Mouse (Mus musculus) liver, embryonic 14.5 days (tissue): ENCODE results near the gene Draxin. TPM values are rescaled to one million over a fixed set of nuclear protein-coding genes. Genes with fewer than 3 reads are reported as not detected.
A peak's percentile ranks its signal among the peaks of the same experiment; 100 is the strongest.

ENCODE experiments used
- ATAC-seq: fragments of 200-750 bp; cut with Nextera tagmentation; 2 replicates; pipeline ENCODE4 v1.8.0; 2017; ENCODE audit warnings: moderate number of reproducible peaks, mild to moderate bottlenecking, moderate library complexity; ENCODE audit not compliant: insufficient read depth
- DNase-seq, 3 experiments: peaks; one replicate each; pipeline ENCODE4 v3.0.0-alpha.2; 2012 to 2013; ENCODE audit warnings: low read depth in 3 of 3, low spot score in 3 of 3
- H3K27ac ChIP-seq: fragments of 300-500 bp; sonication (generic); 2 replicates; pipeline ENCODE4 v1.5.1; 2014; ENCODE audit warnings: moderate library complexity, mild to moderate bottlenecking, control low read depth, inconsistent platforms
- H3K27me3 ChIP-seq: fragments of 300-500 bp; sonication (generic); 2 replicates; pipeline ENCODE4 v1.6.1; 2014; ENCODE audit warnings: mild to moderate bottlenecking, low read length, moderate library complexity; ENCODE audit not compliant: control insufficient read depth, insufficient read depth
- H3K36me3 ChIP-seq: fragments of 300-500 bp; sonication (generic); replicated peaks from 2 replicates; pipeline ENCODE4 v1.6.1; 2014; ENCODE audit warnings: low read depth; ENCODE audit not compliant: control insufficient read depth, insufficient read depth
- H3K4me1 ChIP-seq, 2 experiments: fragments of 200-500 bp in 1 of 2; fragments of 300-500 bp in 1 of 2; sonication (generic) in 1 of 2; replicated peaks; 2 replicates each; pipeline ENCODE4 v1.6.1; 2012 to 2014; ENCODE audit warnings: antibody characterized with exemption in 1 of 2, inconsistent platforms in 1 of 2, low read length in 1 of 2; ENCODE audit not compliant: control insufficient read depth in 2 of 2, insufficient read depth in 2 of 2
- H3K4me2 ChIP-seq: fragments of 300-500 bp; sonication (generic); 2 replicates; pipeline ENCODE4 v1.6.1; 2014; ENCODE audit warnings: low read depth, mild to moderate bottlenecking, control low read depth, moderate library complexity
- H3K4me3 ChIP-seq, 2 experiments: fragments of 200-500 bp in 1 of 2; fragments of 300-500 bp in 1 of 2; sonication (generic) in 1 of 2; 2 replicates each; pipeline ENCODE4 v1.5.1; 2012 to 2014; ENCODE audit warnings: low read depth in 2 of 2, low read length in 2 of 2, mild to moderate bottlenecking in 2 of 2, control low read depth in 1 of 2, inconsistent platforms in 1 of 2, moderate library complexity in 1 of 2; ENCODE audit not compliant: insufficient read depth in 1 of 2
- H3K9ac ChIP-seq: fragments of 300-500 bp; sonication (generic); replicated peaks from 2 replicates; pipeline ENCODE4 v1.6.1; 2014; ENCODE audit warnings: mild to moderate bottlenecking, control low read depth, moderate library complexity
- H3K9me3 ChIP-seq: fragments of 300-500 bp; sonication (generic); 2 replicates; pipeline ENCODE4 v1.6.1; 2016; ENCODE audit warnings: low read length, mixed read lengths; ENCODE audit not compliant: control insufficient read depth
- CTCF ChIP-seq: IDR thresholded peaks from 2 replicates; pipeline ENCODE4 v1.5.1; 2016; ENCODE audit warnings: antibody characterized with exemption, low read depth, control low read depth
- EP300 ChIP-seq: IDR thresholded peaks from 2 replicates; pipeline ENCODE4 v1.6.1; 2016; ENCODE audit warnings: antibody characterized with exemption, low read depth
- WGBS: fragments of 180-500 bp; shearing (Covaris S2); extraction: QIAGEN DNeasy Blood & Tissue Kit; methylation state at CpG from one replicate; pipeline ENCODE4 v1.1.7; 2014; ENCODE audit not compliant: insufficient replicate concordance; 5-methylcytosine and 5-hydroxymethylcytosine counted together
- polyA plus RNA-seq, 2 experiments: library from polyadenylated mRNA; depleted of rRNA in 1 of 2; stranded (reverse) in 1 of 2; unstranded in 1 of 2; fragments of >200 nt; fragmentation: Nextera tagmentation in 1 of 2; extraction: Ambion mirVana in 1 of 2; gene quantifications; 2 replicates each; pipeline versions ENCODE4 v1.2.1 to v1.2.3; 2012 to 2014

Draxin gene
- polyA plus RNA-seq, 2 experiments, result 0.05 to 0.16 TPM

DNA sequence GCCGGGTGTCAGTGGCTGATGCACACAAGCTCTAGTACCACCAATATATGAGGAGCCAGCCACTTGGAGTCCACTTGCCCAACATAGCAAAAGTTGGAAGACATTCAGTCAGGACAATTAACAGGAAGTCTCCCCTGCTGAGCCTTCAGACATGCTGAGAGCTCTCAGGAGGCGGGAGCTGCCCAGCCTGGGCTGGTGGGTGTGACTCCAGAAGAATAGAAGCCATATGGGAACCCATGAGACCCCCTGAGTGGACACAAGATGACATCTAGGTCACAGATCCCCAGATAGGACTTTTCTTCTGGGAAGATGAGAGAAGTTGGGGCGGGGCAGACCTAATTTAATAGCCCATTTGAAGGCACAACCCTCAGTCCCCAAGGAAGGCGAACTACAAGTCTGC lies 41.3 kb downstream of the Draxin start:
- WGBS, result 65% methylated on average over 4 of the region's 4 CpGs
- H3K27ac ChIP-seq, result no peak overlapping the region
- peaks cover 4 to 21% of the 10 kb centered on the region in 2 experiments for H3K4me1 ChIP-seq
- no peaks in the 10 kb centered on the region for H3K9me3 ChIP-seq
- ATAC-seq (no peak), DNase-seq (no peak)
- no peak overlapping the region for H3K4me3 ChIP-seq
- H3K4me2 ChIP-seq, result no peak overlapping the region
- no peaks in the 10 kb centered on the region for H3K27me3 ChIP-seq
- H3K9ac ChIP-seq, result no peak overlapping the region
- TF ChIP-seq CTCF (no peak), EP300 (no peak)
- H3K36me3 ChIP-seq, result no peaks in the 10 kb centered on the region

DNA sequence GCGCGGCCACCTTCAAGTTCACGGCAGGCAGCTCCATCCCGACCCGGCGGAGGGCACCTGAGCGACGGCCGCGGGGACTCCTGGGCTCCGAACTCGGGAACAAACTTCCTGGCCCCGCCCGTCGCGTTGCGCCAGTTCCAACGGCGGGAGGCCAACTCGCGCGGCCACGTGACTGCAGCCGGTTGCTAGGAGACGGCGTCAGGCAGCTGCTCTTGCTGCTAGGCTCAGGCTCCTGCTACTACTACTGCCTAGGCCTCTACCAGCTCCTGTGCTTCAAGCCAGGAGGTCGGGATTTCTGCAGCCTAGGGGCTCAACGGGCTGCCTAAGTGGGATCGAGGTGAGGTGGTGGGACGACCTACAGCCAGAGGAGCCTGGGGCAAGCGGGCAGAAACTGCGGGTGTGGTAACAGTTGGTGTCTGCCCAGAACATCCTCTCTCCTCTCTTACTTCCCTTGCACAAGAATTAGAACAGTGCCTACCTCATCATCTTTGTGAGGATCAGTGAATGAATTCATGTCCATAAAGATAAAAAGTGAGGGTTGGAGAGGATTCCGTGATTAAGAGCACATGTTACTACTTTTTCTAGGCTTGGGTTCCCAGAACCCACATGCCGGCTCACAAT lies 42.5 kb downstream of the Draxin start, which contains the start of gene Agtrap:
Agtrap (minus strand) TSS at position 125 of the 621 bp plus-strand sequence.
- peak within 1 kb of the TSS; percentile 61 to 86 for H3K4me3 ChIP-seq
- peak; percentile 79 for ATAC-seq
- peak within 1 kb of the TSS; percentile 88 for H3K4me2 ChIP-seq
- peak; percentile 67 to 76 (median 76) for DNase-seq
- no peaks in the 10 kb centered on the region for H3K9me3 ChIP-seq
- H3K27me3 ChIP-seq, result no peaks in the 10 kb centered on the region
- H3K4me1 ChIP-seq, result peaks cover 16 to 32% of the 10 kb centered on the region in 2 experiments
- H3K36me3 ChIP-seq, result no peaks in the 10 kb centered on the region
- TF ChIP-seq EP300, result no peak
- TF ChIP-seq CTCF, result no peak
- H3K9ac ChIP-seq, result peak within 1 kb of the TSS; percentile 89
- 9% methylated on average over 34 of the region's 34 CpGs for WGBS
- no peak within 1 kb of the TSS; the same call in 1 of the 2 replicates for H3K27ac ChIP-seq

DNA sequence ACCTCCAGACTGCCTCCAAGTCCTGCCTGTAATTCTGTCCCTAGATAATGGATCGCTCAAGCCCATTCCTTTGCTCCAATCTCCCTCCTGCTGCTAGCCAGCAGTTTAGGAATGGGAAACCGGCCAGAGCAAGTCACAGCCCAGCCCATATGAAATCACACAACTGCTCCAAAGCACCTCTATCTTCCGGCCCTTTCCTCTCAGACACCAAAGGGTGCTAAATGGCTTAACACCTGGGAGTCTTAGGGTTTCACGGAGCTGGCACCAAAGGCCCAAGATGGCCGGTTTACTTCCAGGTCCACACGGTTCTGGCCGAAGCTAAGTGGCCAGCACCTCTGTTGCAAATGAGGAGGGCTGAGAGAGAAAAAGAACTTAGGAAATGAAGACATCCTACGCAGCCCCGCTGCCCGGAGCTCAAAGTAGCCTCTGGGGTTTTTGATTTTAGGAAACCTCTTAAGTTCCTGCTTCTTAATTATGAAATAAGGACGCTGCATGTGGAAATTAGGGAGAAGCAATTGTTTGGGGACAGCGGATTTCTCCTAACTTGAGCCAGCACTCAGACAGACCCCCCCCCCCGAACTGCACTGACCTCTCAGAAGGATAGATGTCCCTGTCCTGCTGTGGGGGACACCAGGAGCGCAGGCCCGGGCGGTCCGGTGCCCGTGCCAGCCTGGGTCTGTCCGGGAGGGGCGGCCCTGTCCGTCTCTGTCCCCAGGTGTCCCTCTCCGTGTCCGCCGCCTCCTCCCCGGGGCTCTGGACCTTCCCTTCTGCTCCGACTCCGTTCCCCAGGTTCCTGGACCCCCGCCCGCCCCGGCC lies 43.2 kb downstream of the Draxin start:
- H3K4me1 ChIP-seq, result peaks cover 21 to 39% of the 10 kb centered on the region in 2 experiments

DNA sequence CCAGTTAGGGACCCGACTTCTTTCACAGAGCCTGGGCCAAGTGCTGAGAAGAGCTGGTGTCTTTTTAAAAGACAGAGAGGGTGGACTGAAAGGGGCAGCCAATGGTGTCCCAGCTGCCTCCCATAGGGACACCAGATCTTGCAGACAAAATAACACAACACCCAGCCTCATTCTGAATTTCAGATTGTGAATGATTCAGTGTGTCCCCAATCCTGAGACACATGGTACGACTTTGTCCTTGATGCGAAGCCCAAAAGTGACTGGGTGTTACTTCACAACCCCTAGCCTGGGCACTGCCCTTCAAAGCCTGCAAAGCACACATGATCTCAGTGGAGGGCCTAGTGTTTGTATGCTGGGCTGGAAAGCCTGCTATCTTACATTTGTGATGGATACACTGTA lies 44.6 kb downstream of the Draxin start:
- no peak overlapping the region for H3K9ac ChIP-seq
- H3K27me3 ChIP-seq, result no peaks in the 10 kb centered on the region
- no peak for DNase-seq
- no peak for ATAC-seq
- no peak overlapping the region for H3K27ac ChIP-seq
- no peak overlapping the region for H3K4me2 ChIP-seq
- H3K9me3 ChIP-seq, result no peaks in the 10 kb centered on the region
- WGBS, result 69% methylated on average over 3 of the region's 3 CpGs
- TF ChIP-seq EP300 (no peak), CTCF (no peak)
- peaks cover 21 to 39% of the 10 kb centered on the region in 2 experiments for H3K4me1 ChIP-seq
- no peak overlapping the region for H3K4me3 ChIP-seq
- no peaks in the 10 kb centered on the region for H3K36me3 ChIP-seq

More for the DNA sequence above, 43.2 kb downstream of the Draxin start:
- peak overlapping the region; percentile 89 for H3K9ac ChIP-seq
- no peaks in the 10 kb centered on the region for H3K27me3 ChIP-seq
- peak overlapping the region; percentile 61 to 86 for H3K4me3 ChIP-seq
- 5% methylated on average over 29 of the region's 30 CpGs for WGBS
- TF ChIP-seq CTCF (no peak), EP300 (no peak)
- peak; percentile 40 for ATAC-seq
- DNase-seq, result no peak
- H3K36me3 ChIP-seq, result no peaks in the 10 kb centered on the region
- peak overlapping the region; percentile 88 for H3K4me2 ChIP-seq
- H3K9me3 ChIP-seq, result no peaks in the 10 kb centered on the region
- no peak overlapping the region; the same call in 1 of the 2 replicates for H3K27ac ChIP-seq
